Mouse (Mus musculus): ENCODE data around the gene Cyp27b1.
A peak's percentile ranks its signal among the peaks of the same experiment; 100 is the strongest.
"Not testable (repeated sequence)": the region's sequence is repeated elsewhere in the genome, so short reads cannot be mapped to it uniquely, and the experiment has no call there.

Gene Cyp27b1

GRCm38 (mm10) chr10:127049395-127050118, 1.5 kb downstream of the Cyp27b1 start:
- DNase-seq (ENCODE audit: extremely low spot score, low spot score): peak; percentile 37

- no peak for DNase-seq (ENCODE audit: extremely low spot score, low spot score)
These were observed 2.0 kb downstream of the Cyp27b1 start for GRCm38 (mm10) chr10:127050119-127050474.

- DNase-seq (ENCODE audit: extremely low spot score, low spot score): no peak
These were observed 6.6 kb downstream of the Cyp27b1 start for GRCm38 (mm10) chr10:127054646-127055045.

GRCm38 (mm10) chr10:127055406-127055805, 7.4 kb downstream of the Cyp27b1 start:
- no peak for DNase-seq (ENCODE audit: extremely low spot score, low spot score)

GRCm38 (mm10) chr10:127056490-127056889, 8.4 kb downstream of the Cyp27b1 start:
- DNase-seq (ENCODE audit: extremely low spot score, low spot score): no peak

- peak; percentile 84 for DNase-seq (ENCODE audit: extremely low spot score, low spot score)
These were observed 10.1 kb downstream of the Cyp27b1 start for GRCm38 (mm10) chr10:127058161-127058560.

- DNase-seq (ENCODE audit: extremely low spot score, low spot score): no peak
These were observed 10.7 kb downstream of the Cyp27b1 start for GRCm38 (mm10) chr10:127058708-127059107.

- DNase-seq (ENCODE audit: extremely low spot score, low spot score): no peak
These were observed 11.3 kb downstream of the Cyp27b1 start for GRCm38 (mm10) chr10:127059174-127059967.

- peak; percentile 63 for DNase-seq (ENCODE audit: extremely low spot score, low spot score)
These were observed 12.2 kb downstream of the Cyp27b1 start, which contains the start of gene March9 for GRCm38 (mm10) chr10:127059968-127060916. TSS of gene March9 (minus strand) at chr10:127060184.

GRCm38 (mm10) chr10:127061085-127061484, 13.0 kb downstream of the Cyp27b1 start:
- DNase-seq (ENCODE audit: extremely low spot score, low spot score): no peak

GRCm38 (mm10) chr10:127061513-127061912, 13.5 kb downstream of the Cyp27b1 start:
- DNase-seq (ENCODE audit: extremely low spot score, low spot score): no peak

- not testable (repeated sequence) for DNase-seq (ENCODE audit: extremely low spot score, low spot score)
These were observed 14.1 kb downstream of the Cyp27b1 start for GRCm38 (mm10) chr10:127062101-127062500.

GRCm38 (mm10) chr10:127062503-127062902, 14.5 kb downstream of the Cyp27b1 start:
- DNase-seq (ENCODE audit: extremely low spot score, low spot score): no peak

GRCm38 (mm10) chr10:127063239-127063872, 15.3 kb downstream of the Cyp27b1 start, which contains the start of gene Cdk4:
TSS of gene Cdk4 (plus strand) at chr10:127063534.
- peak; percentile 100 for DNase-seq (ENCODE audit: extremely low spot score, low spot score)

GRCm38 (mm10) chr10:127063913-127064870, 16.1 kb downstream of the Cyp27b1 start:
- DNase-seq (ENCODE audit: extremely low spot score, low spot score): peak; percentile 63

- no peak for DNase-seq (ENCODE audit: extremely low spot score, low spot score)
These were observed 17.9 kb downstream of the Cyp27b1 start for GRCm38 (mm10) chr10:127065981-127066380.

GRCm38 (mm10) chr10:127066519-127067018, 18.5 kb downstream of the Cyp27b1 start:
- no peak for DNase-seq (ENCODE audit: extremely low spot score, low spot score)

- no peak for DNase-seq (ENCODE audit: extremely low spot score, low spot score)
These were observed 20.4 kb downstream of the Cyp27b1 start for GRCm38 (mm10) chr10:127068360-127069038.

Measured in neural tube, embryonic 10.5 days (tissue).